Mouse (Mus musculus) neural tube, embryonic 10.5 days (tissue): Measurements from ENCODE around the gene Gm20738.
"Not testable (repeated sequence)": the region's sequence is repeated elsewhere in the genome, so short reads cannot be mapped to it uniquely, and the experiment has no call there.

ENCODE experiments used
- DNase-seq: peaks from one replicate; pipeline ENCODE4 v3.0.0-alpha.2; 2017; ENCODE audit warnings: low spot score; ENCODE audit errors: extremely low spot score

Gm20738 gene

DNA sequence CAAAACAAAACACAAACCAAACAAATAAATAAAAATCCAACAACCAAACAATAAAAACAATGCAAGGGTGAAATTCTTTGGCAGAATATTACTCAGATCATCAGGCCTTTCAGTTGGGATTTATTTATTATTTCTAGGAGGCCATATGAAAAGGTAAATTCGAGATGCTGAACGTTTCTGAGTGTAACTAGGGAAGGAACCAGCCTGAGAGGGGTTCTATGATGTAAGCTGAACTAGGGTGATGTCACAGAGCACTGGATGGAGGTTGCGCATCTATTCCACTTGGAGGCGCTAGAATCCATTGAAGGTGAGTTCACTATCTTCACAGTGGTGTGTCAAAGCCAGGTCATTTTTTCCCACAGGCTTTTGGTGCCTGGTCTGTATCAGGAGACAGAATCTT, at the start of gene Gm20738:
TSS of gene Gm20738 (plus strand) at position 301 of the 400 bp plus-strand sequence.
- not testable (repeated sequence) for DNase-seq
